Mouse (Mus musculus) spleen, adult 2 months (tissue): ENCODE measurements at regions not wholly inside any gene's neighbourhood (a gene's known extent, or its start where the extent isn't known, plus 50 kb on each side); places are given as distances from the start of the nearest gene placed in this dataset.

ENCODE experiments used
- CTCF ChIP-seq: fragments of 200-500 bp; IDR thresholded peaks from 2 replicates; pipeline ENCODE4 v1.5.1; 2011; ENCODE audit warnings: mild to moderate bottlenecking, inconsistent platforms; ENCODE audit not compliant: insufficient read depth, insufficient read length, insufficient replicate concordance; ENCODE audit errors: extremely low read depth
- POLR2A ChIP-seq: fragments of 200-500 bp; IDR thresholded peaks from 2 replicates; pipeline ENCODE4 v1.6.1; 2011; ENCODE audit warnings: low read depth, low read length, inconsistent platforms

GRCm38 (mm10) chr7:70917016-70917415 lies 434.3 kb downstream of the Gm10295 start:
- no peak for TF ChIP-seq CTCF
- no peak for TF ChIP-seq POLR2A
